Mouse (Mus musculus) gastrocnemius, postnatal 10 days (tissue): ENCODE measurements around the gene Tenm2. TPM values are rescaled to one million over a fixed set of nuclear protein-coding genes. Genes with fewer than 3 reads are reported as not detected.

Experiments used
- DNase-seq: peaks from one replicate; pipeline ENCODE4 v3.0.0; 2021; ENCODE audit warnings: mixed read lengths
- total RNA-seq, 2 experiments: library from RNA; stranded (reverse); gene quantifications; 2 replicates each; pipeline ENCODE4 v1.2.3; 2021

Tenm2 gene
- total RNA-seq, 2 experiments from 2014 or later, result 0.96 to 2.1 TPM

DNA sequence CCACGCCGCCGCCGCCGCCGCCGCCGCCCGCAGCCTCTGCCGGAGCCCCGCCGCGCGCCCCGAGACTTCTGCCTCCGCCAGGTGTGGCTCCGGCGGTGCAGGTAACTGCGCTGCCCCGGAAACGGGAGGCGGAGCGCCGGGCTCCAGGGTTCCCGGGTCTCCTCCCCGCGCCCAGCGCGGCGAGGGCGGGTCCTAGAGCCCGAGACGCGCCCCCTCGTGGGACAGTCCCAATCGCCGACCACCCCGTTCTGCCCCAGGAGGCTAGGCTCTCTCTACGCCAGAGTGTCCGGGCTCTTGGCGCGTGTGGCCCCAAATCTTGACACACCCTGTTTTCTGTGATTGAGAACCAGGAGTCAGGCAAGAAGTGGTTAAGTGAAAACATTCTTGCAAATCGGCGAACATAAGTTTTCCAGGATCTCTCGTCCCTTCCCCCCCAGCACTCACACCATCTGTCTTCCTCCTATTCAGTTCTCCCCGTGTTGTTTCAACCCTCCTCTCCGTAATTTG is 1255.3 kb downstream of the Tenm2 start, which contains the start of gene Wwc1:
Gene Wwc1 (minus strand): TSS at position 117 of the 507 bp plus-strand sequence.
- DNase-seq, result no peak

DNA sequence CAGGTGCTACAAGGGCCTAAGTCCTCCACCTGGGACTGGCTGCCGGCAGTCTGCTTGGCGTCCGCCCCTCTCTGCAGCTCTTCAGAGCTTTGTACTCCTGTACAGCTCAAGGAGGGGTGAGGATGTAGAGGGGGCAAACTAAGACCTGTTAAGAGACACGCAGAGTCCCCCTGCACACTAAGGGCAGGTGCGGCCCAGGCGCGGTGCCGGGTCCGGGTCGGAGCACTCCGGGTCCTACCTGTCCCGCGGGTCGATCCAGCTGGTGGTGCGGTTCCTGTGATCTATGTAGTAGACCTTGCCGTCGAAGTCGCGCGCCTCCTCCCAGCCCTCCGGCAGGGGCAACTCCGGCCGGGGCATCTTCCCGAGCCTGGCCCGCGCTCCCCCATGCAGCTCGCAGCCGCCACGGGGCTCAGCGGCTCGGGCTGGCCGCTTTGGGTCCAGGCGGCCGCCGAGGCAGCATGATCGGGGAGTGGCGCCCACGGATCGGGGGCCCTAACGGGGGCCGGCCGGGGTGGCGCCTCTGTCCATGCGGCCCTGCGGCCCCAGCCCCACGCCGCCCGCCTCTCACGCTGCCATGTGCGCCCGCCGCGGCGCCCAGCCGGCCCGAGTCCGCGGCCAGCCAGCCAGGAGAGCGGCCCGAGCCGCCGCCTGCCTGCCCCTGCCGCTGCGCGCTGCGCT is 1255.9 kb downstream of the Tenm2 start:
- DNase-seq, result peak; percentile 33

DNA sequence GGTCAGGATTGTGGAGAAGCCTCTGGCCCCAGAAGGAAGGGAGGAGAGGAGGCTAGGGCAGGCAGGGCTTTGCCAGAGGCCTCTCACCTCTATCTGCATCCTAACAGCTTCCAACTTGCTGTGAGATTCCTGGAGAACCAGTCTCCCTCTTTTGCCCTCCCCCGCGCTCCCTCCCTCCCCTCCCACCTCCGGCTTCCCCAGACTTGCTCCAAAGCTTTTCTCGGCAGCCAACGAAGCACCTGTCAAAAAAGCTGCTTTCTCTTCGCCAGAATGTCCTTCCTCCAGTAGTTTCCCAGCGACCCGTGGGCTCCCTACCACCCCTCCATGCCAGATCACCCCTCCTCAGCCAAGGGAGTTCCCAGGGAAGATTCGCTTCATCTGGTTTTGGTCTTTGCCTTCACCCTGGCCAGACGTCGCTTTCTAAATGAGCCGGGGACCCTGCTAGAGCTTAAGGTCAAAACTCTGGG is 1256.5 kb downstream of the Tenm2 start:
- no peak for DNase-seq

GRCm38 (mm10) chr11:35977796-35978195 is 1258.0 kb downstream of the Tenm2 start:
- no peak for DNase-seq

- DNase-seq, result no peak
Observed at GRCm38 (mm10) chr11:35977096-35977495, 1258.7 kb downstream of the Tenm2 start.

GRCm38 (mm10) chr11:35976482-35976881 is 1259.3 kb downstream of the Tenm2 start:
- DNase-seq, result no peak

GRCm38 (mm10) chr11:35974632-35975450 is 1260.9 kb downstream of the Tenm2 start:
- no peak for DNase-seq

DNA sequence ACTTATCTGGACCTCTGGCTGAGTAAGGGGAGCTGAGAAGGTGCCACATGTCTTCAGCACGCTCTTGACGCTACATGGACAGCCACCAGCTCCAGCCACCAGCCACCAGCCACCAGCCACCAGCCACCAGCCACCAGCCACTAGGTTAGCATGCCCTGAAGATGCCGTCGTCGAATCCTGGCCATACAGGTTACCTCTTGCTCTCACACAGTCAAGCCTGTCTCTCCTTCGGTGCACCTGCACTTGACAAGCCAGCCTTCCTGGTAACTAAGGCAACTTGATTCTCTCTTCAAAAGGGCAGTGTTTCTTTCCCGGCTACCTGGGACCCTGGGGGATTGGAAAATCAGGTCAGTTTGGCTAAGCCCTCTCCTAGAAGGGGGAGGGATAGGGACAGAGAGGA is 1262.6 kb downstream of the Tenm2 start:
- no peak for DNase-seq

GRCm38 (mm10) chr11:35972270-35972931 is 1263.4 kb downstream of the Tenm2 start:
- no peak for DNase-seq

DNA sequence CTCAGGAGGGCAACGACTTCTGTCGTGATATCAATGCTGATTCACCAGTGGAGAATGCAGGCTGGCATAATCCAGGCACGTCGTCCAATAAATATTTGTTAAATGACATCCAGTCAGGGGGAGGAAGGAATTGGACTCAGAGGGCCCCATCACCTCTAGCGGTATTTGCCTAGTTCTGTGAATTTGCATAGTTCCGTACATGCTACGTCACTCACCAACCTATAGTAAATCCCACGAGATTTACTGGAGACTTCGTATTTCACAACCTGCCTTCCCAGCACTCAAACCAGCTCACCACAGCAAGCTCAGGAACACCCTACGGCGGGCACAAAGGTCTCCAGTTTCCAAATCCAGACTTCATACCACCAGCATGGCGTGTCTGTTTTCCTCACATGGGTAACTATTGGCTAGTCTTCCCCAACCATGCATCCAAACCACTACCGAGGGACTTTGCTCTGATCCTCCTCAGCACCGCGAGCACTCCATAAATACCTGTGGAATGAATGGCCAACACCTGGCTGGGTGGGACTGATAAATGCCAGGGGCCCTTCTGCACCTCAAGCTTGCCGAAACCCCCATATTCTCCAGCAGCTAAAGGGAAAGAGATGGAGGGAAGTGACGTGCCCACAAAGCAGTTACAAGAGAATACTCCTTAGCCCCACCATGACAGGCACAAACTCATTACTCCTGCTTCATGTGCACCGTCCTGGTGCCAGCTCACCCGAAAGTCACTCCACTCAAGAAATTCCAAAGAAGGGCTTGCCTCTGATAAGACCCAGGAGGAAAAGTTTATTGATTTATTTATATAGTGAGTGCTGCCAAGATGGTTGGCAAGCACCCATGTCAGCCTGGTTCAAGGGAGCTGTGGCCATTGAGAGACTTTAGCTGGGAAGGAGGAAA is 1264.7 kb downstream of the Tenm2 start:
- no peak for DNase-seq

GRCm38 (mm10) chr11:35968291-35968690 is 1267.5 kb downstream of the Tenm2 start:
- no peak for DNase-seq

- no peak for DNase-seq
Observed at GRCm38 (mm10) chr11:35963981-35964549, 1271.7 kb downstream of the Tenm2 start.

DNA sequence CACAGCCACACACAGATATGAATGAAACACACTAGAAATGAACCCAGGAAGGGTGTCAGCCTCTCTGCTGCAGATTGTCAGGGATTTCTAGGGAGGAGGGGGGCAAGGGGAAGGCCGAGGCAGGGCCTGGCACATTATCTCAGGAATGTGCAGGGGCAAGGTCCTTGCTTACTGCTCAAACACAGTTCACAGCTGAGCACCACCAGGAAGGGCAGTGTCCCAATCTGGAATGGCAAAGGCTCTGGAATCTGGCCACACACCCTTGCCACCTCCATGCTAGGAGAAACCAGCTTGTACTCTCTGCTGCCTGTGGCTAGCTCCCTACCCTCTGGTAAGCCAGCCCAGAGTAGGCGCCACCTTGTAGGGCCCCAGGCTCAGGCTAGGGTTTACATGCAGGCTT is 1272.2 kb downstream of the Tenm2 start:
- no peak for DNase-seq

DNA sequence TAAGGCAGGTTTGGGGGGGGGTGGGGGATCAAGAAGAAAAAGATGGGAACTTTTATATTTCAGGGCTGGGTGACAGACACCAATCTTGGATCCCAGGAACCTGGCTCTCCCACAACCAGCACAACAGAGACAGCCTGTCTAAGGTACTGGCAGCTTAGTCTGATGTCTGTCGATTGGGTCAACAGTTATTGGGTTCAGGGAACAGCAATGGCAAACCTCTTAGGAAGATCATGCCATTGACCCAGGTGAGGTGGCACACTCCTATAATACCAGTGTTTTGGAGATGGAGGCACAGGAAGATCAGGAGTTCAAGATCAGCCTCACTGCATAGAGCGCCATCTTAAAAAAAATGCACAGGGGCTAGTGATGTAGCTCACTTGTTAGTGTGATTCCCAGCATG is 1273.3 kb downstream of the Tenm2 start:
- no peak for DNase-seq

DNA sequence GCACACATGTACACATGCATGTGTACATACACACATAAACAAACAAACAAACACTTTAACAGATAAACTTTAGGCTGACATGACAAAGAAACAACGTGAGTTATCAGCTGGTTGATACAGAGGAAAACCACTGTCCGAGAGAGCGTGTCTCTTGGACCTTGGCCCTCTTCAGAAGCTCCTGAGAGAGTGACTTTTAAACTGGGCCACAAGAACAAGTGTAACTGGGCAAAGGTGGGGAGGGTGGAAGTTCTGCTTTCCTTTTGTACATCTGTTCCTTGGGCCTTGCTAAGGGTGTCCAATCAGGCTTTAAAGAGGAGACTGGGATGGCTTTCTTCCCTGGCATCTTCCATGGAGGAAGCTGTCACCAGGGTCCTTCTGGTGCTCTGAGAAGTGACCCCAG is 1276.5 kb downstream of the Tenm2 start:
- no peak for DNase-seq
